Mouse (Mus musculus) cortical plate, adult 2 months (tissue): Measurements from ENCODE around the gene Rpap2. TPM values are rescaled to one million over a fixed set of nuclear protein-coding genes. Genes with fewer than 3 reads are reported as not detected.

Source experiments
- H3K27ac ChIP-seq: fragments of 200-500 bp; 2 replicates; pipeline ENCODE4 v1.5.1; 2012; ENCODE audit warnings: low read length, control low read depth, inconsistent platforms; ENCODE audit not compliant: insufficient read depth
- H3K4me1 ChIP-seq: fragments of 200-500 bp; 2 replicates; pipeline ENCODE4 v1.6.1; 2011; ENCODE audit warnings: low read length; ENCODE audit not compliant: control insufficient read depth, insufficient read depth
- H3K4me3 ChIP-seq: fragments of 200-500 bp; 2 replicates; pipeline ENCODE4 v1.5.1; 2011; ENCODE audit warnings: mild to moderate bottlenecking, low read length, control low read depth; ENCODE audit not compliant: insufficient read depth
- CTCF ChIP-seq: fragments of 200-500 bp; IDR thresholded peaks from 2 replicates; pipeline ENCODE4 v1.5.1; 2011; ENCODE audit warnings: mild to moderate bottlenecking, control low read depth, low read length; ENCODE audit not compliant: insufficient read depth; ENCODE audit errors: extremely low read depth
- POLR2A ChIP-seq: fragments of 200-500 bp; IDR thresholded peaks from 2 replicates; pipeline ENCODE4 v1.6.1; 2011; ENCODE audit warnings: mild to moderate bottlenecking, low read length, control low read depth; ENCODE audit not compliant: insufficient read depth; ENCODE audit errors: extremely low read depth
- polyA plus RNA-seq: library from polyadenylated mRNA; depleted of rRNA; stranded (reverse); fragments of >200 nt; gene quantifications from 2 replicates; pipeline ENCODE4 v1.2.3, GENCODE M21; 2012

The Rpap2 gene
- polyA plus RNA-seq, 1 experiment = 15.2 TPM

DNA sequence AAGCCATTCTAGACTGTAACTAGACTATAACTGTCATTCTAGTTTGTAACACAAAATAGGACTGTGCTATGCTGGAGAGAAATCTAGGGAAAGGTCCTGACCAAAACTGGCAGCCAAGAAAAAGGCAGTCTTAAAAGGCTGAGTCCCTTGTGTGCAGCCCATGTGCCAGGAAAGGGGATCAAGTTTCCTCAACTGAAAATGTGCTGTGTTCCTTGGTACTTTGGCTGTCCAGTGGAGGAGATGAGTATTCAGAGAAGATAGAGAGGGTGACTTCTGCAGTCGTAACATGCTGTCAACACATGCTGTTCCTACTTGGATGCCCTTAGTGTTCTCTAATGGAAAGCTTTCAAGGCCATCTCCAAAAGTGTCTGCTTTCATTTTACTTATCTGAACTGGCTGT lies 39.9 kb downstream of the Rpap2 start:
- Histone ChIP-seq H3K4me1 (no peaks in the 10 kb centered on the region), H3K4me3 (no peak overlapping the region), H3K27ac (no peak overlapping the region)
- no peak for TF ChIP-seq CTCF
- TF ChIP-seq POLR2A = no peak

DNA sequence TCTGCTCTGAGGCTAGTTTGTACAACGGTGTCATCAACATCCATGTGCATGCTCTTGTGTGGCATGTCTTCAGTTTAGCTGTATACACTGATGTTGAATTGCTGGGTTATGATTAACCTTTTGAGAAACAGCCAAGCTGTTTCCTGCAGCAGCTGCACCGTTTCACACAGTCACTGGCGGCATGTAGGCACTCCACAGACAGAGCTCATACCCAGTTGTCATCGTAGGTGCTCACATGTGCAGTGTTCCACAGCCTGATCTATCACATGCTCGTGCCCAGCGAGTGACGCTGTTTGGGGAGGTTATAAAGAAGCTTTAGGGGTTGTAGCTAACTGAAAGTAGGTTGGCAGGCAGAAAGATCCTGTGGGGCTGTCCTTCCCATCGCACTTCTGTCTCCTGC lies 41.2 kb downstream of the Rpap2 start:
- TF ChIP-seq POLR2A (no peak), CTCF (no peak)
- no peaks in the 10 kb centered on the region for H3K4me1 ChIP-seq
- no peak overlapping the region for H3K4me3 ChIP-seq
- no peak overlapping the region for H3K27ac ChIP-seq

DNA sequence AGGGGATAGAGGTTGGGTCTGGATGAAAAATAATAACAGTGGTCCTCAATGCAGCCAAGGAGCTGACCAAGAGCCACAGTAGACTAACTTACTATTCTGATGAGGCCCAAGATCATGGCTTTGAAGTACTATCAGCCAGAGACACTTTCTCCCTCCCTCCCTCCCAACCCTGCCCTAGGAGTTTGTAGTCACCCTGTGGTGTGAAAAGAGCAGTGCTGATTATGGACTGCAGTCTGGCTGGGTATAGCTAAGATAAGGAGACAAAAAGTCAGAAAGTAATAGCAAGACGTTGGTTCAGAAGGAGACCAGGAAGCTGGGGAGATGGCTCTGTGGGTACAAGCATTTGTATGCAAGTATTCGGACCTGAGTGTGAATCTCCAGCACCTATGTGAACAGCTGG lies 47.4 kb downstream of the Rpap2 start:
- Histone ChIP-seq H3K27ac (no peak overlapping the region), H3K4me3 (no peak overlapping the region), H3K4me1 (no peaks in the 10 kb centered on the region)
- no peak for TF ChIP-seq POLR2A

DNA sequence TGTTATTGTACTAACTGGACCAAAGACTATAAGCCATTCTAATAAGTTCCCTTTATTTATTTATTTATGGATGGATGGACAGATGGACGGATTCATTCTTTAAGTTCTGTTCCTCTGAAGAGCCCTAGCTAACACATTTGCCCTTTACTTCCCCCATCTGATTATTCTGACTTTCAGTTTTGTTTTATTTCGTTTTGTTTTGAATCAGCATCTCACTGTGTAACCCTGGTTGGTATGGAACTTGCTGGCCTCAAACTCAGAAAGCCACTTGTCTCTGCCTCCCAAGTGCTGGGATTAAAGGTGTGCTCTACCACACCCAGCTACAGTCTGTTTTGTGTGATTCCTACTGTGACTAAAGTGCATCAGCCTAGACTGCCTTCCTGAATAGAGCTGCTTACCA lies 48.8 kb downstream of the Rpap2 start:
- H3K4me3 ChIP-seq = no peak overlapping the region
- TF ChIP-seq CTCF = no peak
- no peak for TF ChIP-seq POLR2A
- H3K27ac ChIP-seq = no peak overlapping the region
- no peaks in the 10 kb centered on the region for H3K4me1 ChIP-seq

DNA sequence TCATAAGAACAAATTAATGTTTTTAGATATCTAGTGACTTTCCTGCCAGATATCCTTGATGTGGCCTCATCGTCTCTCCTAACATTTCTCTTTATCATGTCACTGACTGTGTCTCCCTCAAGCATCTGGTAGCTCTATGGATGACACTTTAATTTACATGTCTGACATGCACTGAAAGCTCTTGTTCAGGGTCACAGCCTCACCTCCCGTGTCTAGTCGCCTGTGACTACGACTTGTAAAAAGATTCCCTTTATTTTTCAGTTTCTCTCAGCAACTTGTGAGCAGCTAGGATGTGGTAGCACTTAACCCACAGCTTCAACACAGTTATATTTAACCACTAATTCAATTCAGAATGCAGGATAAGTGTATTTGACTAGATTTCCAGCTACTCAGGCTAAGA lies 50.4 kb downstream of the Rpap2 start:
- no peaks in the 10 kb centered on the region for H3K4me1 ChIP-seq
- H3K4me3 ChIP-seq = no peak overlapping the region
- H3K27ac ChIP-seq = no peak overlapping the region
- no peak for TF ChIP-seq CTCF
- no peak for TF ChIP-seq POLR2A

DNA sequence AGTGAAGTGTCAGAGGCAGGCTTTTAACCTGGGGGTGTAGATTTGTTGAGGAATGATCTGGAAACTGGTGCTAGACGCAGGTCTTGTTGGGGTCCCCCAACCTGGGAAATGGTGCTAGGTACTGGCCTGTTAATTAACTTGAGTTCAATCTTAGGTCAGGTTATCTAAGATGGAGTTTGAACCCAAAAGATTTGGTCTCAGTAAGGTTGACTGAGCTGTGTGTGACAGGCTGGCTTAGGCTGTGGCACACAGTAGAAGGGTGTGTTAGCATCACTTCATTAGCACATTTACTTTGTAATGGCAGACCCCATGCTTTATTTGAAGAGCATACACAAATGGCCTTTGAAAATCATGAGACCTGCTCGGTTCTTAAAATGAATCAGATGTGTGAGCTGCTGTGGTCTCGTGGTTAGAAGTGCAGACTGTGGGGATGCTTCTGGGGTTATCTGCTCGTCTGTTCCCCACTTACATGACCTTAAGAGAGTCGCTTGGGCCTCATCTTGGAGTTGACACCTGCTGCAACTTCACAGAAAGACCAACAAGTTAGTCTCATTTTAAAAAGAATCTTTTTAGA lies 51.5 kb downstream of the Rpap2 start:
- TF ChIP-seq POLR2A = no peak
- no peak for TF ChIP-seq CTCF
- H3K4me3 ChIP-seq = no peak overlapping the region
- no peak overlapping the region for H3K27ac ChIP-seq
- H3K4me1 ChIP-seq = no peaks in the 10 kb centered on the region

DNA sequence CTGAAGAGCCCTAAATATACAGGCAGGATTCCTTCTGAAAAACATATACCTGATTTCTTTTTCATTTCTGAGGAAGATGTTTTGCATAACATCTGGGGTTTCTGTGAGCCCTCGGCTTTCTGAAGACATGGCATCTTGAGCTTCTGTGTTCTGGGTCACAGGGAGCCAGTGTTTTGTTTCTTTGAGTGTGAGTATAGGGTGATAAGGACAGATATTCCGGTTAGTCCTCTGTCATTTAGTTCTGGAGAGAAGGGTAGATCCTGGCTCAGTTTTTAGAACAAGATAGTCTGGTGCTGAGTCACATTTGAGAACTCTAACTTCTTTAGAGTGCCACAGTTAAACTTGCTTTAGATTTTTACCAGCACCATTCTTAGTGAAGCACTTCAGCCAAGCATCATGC lies 52.5 kb downstream of the Rpap2 start:
- Histone ChIP-seq H3K4me1 (no peaks in the 10 kb centered on the region), H3K4me3 (no peak overlapping the region), H3K27ac (no peak overlapping the region)
- TF ChIP-seq CTCF (no peak), POLR2A (no peak)

DNA sequence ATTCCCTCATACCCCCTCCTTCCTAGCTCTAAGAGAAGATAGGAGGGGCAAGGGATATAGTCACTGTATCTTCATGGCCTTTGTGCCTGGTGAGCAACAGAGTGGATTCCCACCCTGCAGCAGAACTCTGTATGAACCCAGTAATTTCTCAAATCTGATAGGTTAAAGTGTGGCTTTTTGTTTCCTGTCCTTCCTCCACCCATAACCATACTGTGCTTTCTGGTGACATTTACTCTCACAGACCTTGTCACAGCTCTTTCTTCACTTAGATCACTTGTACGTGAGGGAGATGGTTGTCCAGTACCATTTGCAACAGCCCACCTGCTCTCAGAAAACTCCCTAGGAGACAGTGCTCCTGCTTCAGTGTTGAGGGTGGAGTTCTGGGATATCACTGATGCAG lies 53.3 kb downstream of the Rpap2 start:
- Histone ChIP-seq H3K4me3 (no peak overlapping the region), H3K4me1 (no peaks in the 10 kb centered on the region), H3K27ac (no peak overlapping the region)
- no peak for TF ChIP-seq POLR2A
- no peak for TF ChIP-seq CTCF

DNA sequence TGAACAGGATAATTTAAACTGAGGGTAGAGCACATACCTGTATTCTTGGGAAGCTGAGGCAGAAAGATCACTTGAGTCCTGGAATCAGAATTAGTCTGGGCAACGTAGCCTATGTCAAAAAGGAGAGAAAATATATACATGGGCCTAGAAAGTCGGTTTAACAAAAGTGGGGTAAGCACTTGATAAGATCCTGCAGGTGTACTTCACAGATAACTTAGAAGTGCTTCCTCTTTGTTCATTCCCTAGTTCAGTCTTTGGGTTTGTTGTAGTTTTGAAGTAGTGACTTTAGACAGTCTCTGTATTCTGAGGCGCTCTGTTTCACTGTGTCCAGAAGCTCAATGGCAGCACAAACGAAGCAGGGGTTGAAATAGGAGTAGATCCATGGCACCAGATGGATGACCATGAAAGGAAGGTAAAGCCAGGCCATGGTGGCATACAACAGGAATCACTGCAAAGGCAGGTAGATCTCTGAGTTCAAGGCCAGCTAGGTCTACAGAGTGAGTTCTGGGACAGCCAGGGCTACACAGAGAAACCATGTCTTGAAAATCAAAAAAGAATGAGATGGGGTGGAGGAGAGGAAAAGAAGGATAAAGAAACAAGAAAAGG lies 55.0 kb downstream of the Rpap2 start:
- no peak for TF ChIP-seq CTCF
- no peak for TF ChIP-seq POLR2A
- H3K27ac ChIP-seq = no peak overlapping the region
- no peak overlapping the region for H3K4me3 ChIP-seq
- H3K4me1 ChIP-seq = no peaks in the 10 kb centered on the region

DNA sequence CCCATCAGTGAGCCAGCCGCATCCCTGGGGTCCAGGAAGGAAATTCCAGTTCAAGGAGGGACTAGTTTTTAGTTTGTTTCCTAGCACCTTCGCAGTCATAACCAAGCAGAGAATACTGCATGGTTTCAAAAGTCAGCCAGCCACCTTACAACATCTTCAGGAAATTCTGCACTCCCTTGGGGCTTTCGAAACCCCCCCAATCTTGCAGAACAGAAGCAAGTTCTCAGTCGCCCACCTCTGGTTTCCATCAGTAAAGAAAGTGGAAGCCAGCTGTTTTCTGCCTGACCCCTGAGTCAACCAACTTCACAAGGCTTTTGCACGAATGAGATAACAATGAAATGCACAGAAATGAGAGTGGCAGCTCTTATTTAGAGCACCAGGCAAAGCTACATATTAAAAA lies 81.2 kb downstream of the Rpap2 start:
- Histone ChIP-seq H3K27ac (no peak overlapping the region), H3K4me3 (no peak overlapping the region), H3K4me1 (no peaks in the 10 kb centered on the region)
- TF ChIP-seq POLR2A (no peak), CTCF (no peak)

DNA sequence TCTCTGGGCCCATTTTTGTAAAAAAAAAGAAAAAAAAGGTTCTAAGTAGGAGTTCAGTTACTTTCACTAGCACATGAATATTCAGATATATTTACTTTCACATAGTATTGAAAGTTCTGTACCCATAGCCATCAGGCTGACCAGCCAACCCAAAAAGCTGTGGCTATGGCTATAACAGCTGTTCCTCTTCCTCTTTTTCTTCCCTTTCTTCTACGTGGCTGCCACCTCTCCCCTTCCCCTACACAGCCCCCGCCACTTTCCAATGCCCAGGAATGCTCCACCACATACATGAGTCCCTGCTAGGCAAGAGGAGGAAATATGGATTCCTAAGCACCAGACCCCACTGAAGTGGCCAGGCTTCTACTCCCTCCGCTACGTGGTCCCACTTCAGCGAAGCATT lies 84.1 kb downstream of the Rpap2 start:
- no peak overlapping the region for H3K4me3 ChIP-seq
- no peak for TF ChIP-seq CTCF
- no peak for TF ChIP-seq POLR2A
- H3K4me1 ChIP-seq = no peaks in the 10 kb centered on the region
- H3K27ac ChIP-seq = no peak overlapping the region
